Mouse (Mus musculus) neural tube, embryonic 12.5 days (tissue): Measurements from ENCODE around the gene Sertad1. TPM values are rescaled to one million over a fixed set of nuclear protein-coding genes. Genes with fewer than 3 reads are reported as not detected.
A peak's percentile ranks its signal among the peaks of the same experiment; 100 is the strongest.

Experiments used
- ATAC-seq: fragments of 200-750 bp; cut with Nextera tagmentation; 2 replicates; pipeline ENCODE4 v1.8.0; 2017; ENCODE audit warnings: low read depth, mild to moderate bottlenecking, moderate TSS enrichment, moderate library complexity; ENCODE audit not compliant: low FRiP score
- H3K27ac ChIP-seq: fragments of 300-500 bp; sonication (generic); 2 replicates; pipeline ENCODE4 v1.5.1; 2016
- H3K27me3 ChIP-seq: fragments of 300-500 bp; sonication (generic); replicated peaks from 2 replicates; pipeline ENCODE4 v1.6.1; 2016; ENCODE audit warnings: mild to moderate bottlenecking
- H3K36me3 ChIP-seq: fragments of 300-500 bp; sonication (generic); 2 replicates; pipeline ENCODE4 v1.6.1; 2016; ENCODE audit warnings: mild to moderate bottlenecking
- H3K4me1 ChIP-seq: fragments of 300-500 bp; sonication (generic); 2 replicates; pipeline ENCODE4 v1.6.1; 2016
- H3K4me2 ChIP-seq: fragments of 300-500 bp; sonication (generic); replicated peaks from 2 replicates; pipeline ENCODE4 v1.6.1; 2016; ENCODE audit warnings: mild to moderate bottlenecking
- H3K4me3 ChIP-seq: fragments of 300-500 bp; sonication (generic); 2 replicates; pipeline ENCODE4 v1.5.1; 2016
- H3K9ac ChIP-seq: fragments of 300-500 bp; sonication (generic); 2 replicates; pipeline ENCODE4 v1.6.1; 2016; ENCODE audit warnings: mild to moderate bottlenecking
- H3K9me3 ChIP-seq: fragments of 300-500 bp; sonication (generic); 2 replicates; pipeline ENCODE4 v1.6.1; 2016; ENCODE audit warnings: mild to moderate bottlenecking
- WGBS: fragments of 180-500 bp; shearing (Covaris S2); methylation state at CpG from one replicate; pipeline ENCODE4 v1.1.7; 2016; 5-methylcytosine and 5-hydroxymethylcytosine counted together
- polyA plus RNA-seq: library from polyadenylated mRNA; unstranded; fragments of >200 nt; fragmentation: Nextera tagmentation; extraction: Ambion mirVana; gene quantifications from 2 replicates; pipeline ENCODE4 v1.2.1, GENCODE M21; 2016

The Sertad1 gene
- polyA plus RNA-seq, 1 experiment from 2014 or later: 14.6 TPM

- no peak overlapping the region for H3K27ac ChIP-seq
- peaks cover 5% of the 10 kb centered on the region; the same call in 1 of the 2 replicates for H3K4me1 ChIP-seq
- H3K4me2 ChIP-seq: no peak overlapping the region
- H3K4me3 ChIP-seq: no peak overlapping the region
- no peak for ATAC-seq
- H3K9me3 ChIP-seq: no peaks in the 10 kb centered on the region
- H3K9ac ChIP-seq: no peak overlapping the region
- peaks cover 14% of the 10 kb centered on the region for H3K36me3 ChIP-seq
- WGBS: 96% methylated on average over 14 of the region's 14 CpGs
- H3K27me3 ChIP-seq: no peaks in the 10 kb centered on the region
Observed at GRCm38 (mm10) chr7:27476098-27476635, 10.5 kb upstream of the Sertad1 start.

GRCm38 (mm10) chr7:27478561-27478960 is 8.1 kb upstream of the Sertad1 start:
- no peak overlapping the region for H3K4me3 ChIP-seq
- H3K36me3 ChIP-seq: peaks cover 14% of the 10 kb centered on the region
- ATAC-seq: no peak
- H3K4me1 ChIP-seq: peaks cover 11% of the 10 kb centered on the region; the same call in 1 of the 2 replicates
- 86% methylated on average over 7 of the region's 7 CpGs for WGBS
- no peak overlapping the region for H3K27ac ChIP-seq
- H3K27me3 ChIP-seq: no peaks in the 10 kb centered on the region
- no peak overlapping the region for H3K9ac ChIP-seq
- H3K4me2 ChIP-seq: no peak overlapping the region
- no peaks in the 10 kb centered on the region for H3K9me3 ChIP-seq

- 64% methylated on average over 1 of the region's 1 CpGs for WGBS
- Histone ChIP-seq H3K4me2 (no peak overlapping the region), H3K4me3 (no peak overlapping the region), H3K4me1 (peaks cover 11% of the 10 kb centered on the region; the same call in 1 of the 2 replicates), H3K27me3 (no peaks in the 10 kb centered on the region), H3K27ac (no peak overlapping the region), H3K9me3 (no peaks in the 10 kb centered on the region), H3K9ac (no peak overlapping the region), H3K36me3 (peaks cover 14% of the 10 kb centered on the region)
- no peak for ATAC-seq
Observed at GRCm38 (mm10) chr7:27479750-27480149, 7.0 kb upstream of the Sertad1 start.

GRCm38 (mm10) chr7:27480506-27480905 is 6.2 kb upstream of the Sertad1 start:
- Histone ChIP-seq H3K36me3 (peaks cover 14% of the 10 kb centered on the region), H3K4me3 (no peak overlapping the region), H3K27me3 (no peaks in the 10 kb centered on the region), H3K4me1 (peaks cover 11% of the 10 kb centered on the region; the same call in 1 of the 2 replicates), H3K4me2 (no peak overlapping the region), H3K9me3 (no peaks in the 10 kb centered on the region), H3K9ac (no peak overlapping the region), H3K27ac (no peak overlapping the region)
- no peak for ATAC-seq
- 72% methylated on average over 3 of the region's 3 CpGs for WGBS

DNA sequence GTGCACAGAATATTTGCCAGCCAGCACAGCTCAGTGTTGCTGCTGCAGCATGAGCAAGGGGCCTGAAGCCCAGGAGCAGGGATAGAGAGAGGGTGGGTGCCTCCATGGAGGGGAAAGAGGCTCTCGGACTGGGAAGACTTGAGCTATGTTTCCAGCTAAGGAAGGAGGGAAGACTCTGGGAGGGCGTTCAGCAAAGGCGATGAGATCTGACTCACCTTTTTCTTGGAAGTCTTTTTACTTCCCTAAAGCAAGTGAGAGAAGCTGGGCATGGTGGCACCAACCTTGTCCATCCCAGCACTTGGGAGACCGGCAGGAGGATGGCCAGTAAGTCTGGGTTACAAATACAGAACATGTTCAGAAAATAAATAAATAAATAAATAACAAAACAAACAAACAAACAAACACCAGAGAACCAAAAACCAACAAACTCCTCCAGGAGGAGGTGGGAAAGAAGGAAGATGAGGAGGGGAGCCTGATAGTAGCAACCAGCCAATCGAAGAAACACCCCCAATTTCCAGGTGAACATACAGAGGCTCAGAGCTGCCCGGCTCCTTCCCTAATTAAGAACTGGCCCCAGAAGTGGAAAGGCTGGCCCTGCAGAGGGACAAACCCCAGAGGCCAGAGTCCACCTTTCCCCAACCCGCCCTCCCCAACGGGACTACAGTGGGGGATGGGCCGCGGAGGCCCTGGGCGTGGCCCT is 5.6 kb upstream of the Sertad1 start:
- Histone ChIP-seq H3K9ac (peak overlapping the region; percentile 49), H3K27ac (no peak overlapping the region), H3K4me1 (peaks cover 11% of the 10 kb centered on the region; the same call in 1 of the 2 replicates), H3K4me2 (peak overlapping the region; percentile 64), H3K9me3 (no peaks in the 10 kb centered on the region), H3K4me3 (peak overlapping the region; percentile 28), H3K36me3 (peaks cover 10% of the 10 kb centered on the region), H3K27me3 (no peaks in the 10 kb centered on the region)
- 12% methylated on average over 11 of the region's 11 CpGs for WGBS
- ATAC-seq: no peak

GRCm38 (mm10) chr7:27481627-27481969 is 5.1 kb upstream of the Sertad1 start:
- Histone ChIP-seq H3K9me3 (no peaks in the 10 kb centered on the region), H3K4me1 (peaks cover 13% of the 10 kb centered on the region; the same call in 1 of the 2 replicates), H3K9ac (peak overlapping the region; percentile 49), H3K36me3 (peaks cover 5% of the 10 kb centered on the region), H3K4me3 (peak overlapping the region; percentile 28), H3K27ac (no peak overlapping the region), H3K27me3 (no peaks in the 10 kb centered on the region), H3K4me2 (peak overlapping the region; percentile 64)
- peak; percentile 56 for ATAC-seq
- 0% methylated on average over 9 of the region's 12 CpGs for WGBS

DNA sequence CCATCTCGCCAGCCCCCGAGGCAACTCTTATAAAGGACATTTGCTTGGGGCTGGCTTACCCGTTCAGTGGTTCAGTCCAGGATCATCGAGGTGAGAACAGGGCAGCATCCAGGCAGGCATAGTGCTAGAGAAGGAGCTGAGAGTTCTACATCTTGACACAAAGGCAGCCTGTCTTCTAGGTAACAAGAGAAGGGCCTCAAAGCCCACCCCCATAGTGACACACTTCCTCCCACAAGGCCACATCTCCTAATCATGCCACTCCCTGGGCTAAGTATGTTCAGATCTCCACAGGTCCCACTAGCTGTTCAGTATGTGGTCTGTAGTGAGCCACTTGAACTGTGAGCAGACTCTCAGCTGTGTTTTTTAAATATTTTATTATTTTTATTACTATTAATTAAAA is 2.9 kb upstream of the Sertad1 start:
- Histone ChIP-seq H3K36me3 (no peaks in the 10 kb centered on the region), H3K27me3 (no peaks in the 10 kb centered on the region), H3K9me3 (no peaks in the 10 kb centered on the region), H3K27ac (no peak overlapping the region), H3K9ac (no peak overlapping the region), H3K4me2 (no peak overlapping the region), H3K4me1 (peaks cover 24% of the 10 kb centered on the region; the same call in 1 of the 2 replicates), H3K4me3 (no peak overlapping the region)
- no peak for ATAC-seq
- 83% methylated on average over 4 of the region's 4 CpGs for WGBS

GRCm38 (mm10) chr7:27486102-27486769 is 474 bp upstream of the Sertad1 start:
- WGBS: 5% methylated on average over 13 of the region's 13 CpGs
- Histone ChIP-seq H3K4me3 (peak overlapping the region; percentile 77), H3K9me3 (no peaks in the 10 kb centered on the region), H3K9ac (0 out of 2 replicates have a peak overlapping the region, but pooled peaks have one; percentile 26), H3K27me3 (no peaks in the 10 kb centered on the region), H3K36me3 (no peaks in the 10 kb centered on the region), H3K4me2 (peak overlapping the region; percentile 63), H3K27ac (no peak overlapping the region), H3K4me1 (peaks cover 29% of the 10 kb centered on the region)
- ATAC-seq: no peak

DNA sequence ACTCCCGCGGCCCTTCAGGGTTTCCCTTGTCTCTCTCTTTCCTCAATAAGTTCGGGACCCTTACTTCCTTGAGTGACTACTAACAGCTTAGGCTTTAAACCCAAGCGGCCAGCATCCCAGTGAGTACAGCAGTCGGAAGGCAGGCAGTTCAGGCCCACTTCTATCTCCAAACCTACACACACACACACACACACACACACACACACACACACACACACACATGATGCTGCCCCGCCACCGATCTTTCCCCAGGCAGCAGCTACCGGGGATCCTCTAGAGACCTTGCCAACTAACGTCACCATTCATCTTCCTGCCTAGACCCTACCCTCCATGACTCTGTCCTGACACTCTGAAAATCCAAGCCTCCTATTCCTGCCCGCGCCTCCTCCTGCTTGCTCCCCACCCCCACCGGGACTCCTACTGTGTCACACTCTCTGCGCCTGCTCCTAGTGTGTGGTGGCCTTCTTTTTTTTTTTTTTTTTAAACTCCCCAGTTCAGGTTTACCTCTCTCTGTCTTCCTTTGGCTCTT is 1.1 kb downstream of the Sertad1 start:
- under 1% methylated on average over 13 of the region's 13 CpGs for WGBS
- no peak overlapping the region for H3K27ac ChIP-seq
- H3K4me1 ChIP-seq: peaks cover 24% of the 10 kb centered on the region
- no peaks in the 10 kb centered on the region for H3K36me3 ChIP-seq
- ATAC-seq: peak; percentile 2; the same call in 1 of the 2 replicates
- peak overlapping the region; percentile 77 for H3K4me3 ChIP-seq
- H3K4me2 ChIP-seq: peak overlapping the region; percentile 63
- H3K9ac ChIP-seq: peak overlapping the region; percentile 79
- no peaks in the 10 kb centered on the region for H3K9me3 ChIP-seq
- H3K27me3 ChIP-seq: no peaks in the 10 kb centered on the region

GRCm38 (mm10) chr7:27489270-27489869 is 2.7 kb downstream of the Sertad1 start:
- Histone ChIP-seq H3K4me2 (no peak overlapping the region), H3K4me1 (peaks cover 24% of the 10 kb centered on the region), H3K9me3 (no peaks in the 10 kb centered on the region), H3K4me3 (no peak overlapping the region), H3K9ac (no peak overlapping the region), H3K36me3 (no peaks in the 10 kb centered on the region), H3K27me3 (no peaks in the 10 kb centered on the region), H3K27ac (no peak overlapping the region)
- WGBS: 92% methylated on average over 25 of the region's 25 CpGs
- ATAC-seq: no peak

DNA sequence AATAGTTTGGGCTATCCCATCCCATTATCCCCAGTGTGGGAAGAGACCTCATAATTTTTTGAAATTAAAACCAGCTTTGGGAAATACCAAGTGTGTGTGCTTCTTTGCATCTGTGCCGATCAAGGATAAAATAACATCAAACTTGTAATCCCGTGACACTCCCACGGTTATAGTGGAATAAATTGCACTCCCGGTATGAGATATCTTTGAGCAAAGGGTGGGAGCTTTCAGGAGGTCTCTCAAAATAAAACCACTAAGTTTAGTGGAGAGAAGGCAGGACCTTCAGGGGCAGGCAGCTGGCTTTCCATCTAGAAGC is 3.5 kb downstream of the Sertad1 start:
- Histone ChIP-seq H3K4me3 (0 out of 2 replicates have a peak overlapping the region, but pooled peaks have one; percentile 34), H3K4me1 (peaks cover 24% of the 10 kb centered on the region), H3K27me3 (no peaks in the 10 kb centered on the region), H3K27ac (no peak overlapping the region), H3K36me3 (no peaks in the 10 kb centered on the region), H3K9ac (peak overlapping the region; percentile 67), H3K9me3 (no peaks in the 10 kb centered on the region), H3K4me2 (peak overlapping the region; percentile 67)
- ATAC-seq: no peak
- 46% methylated on average over 4 of the region's 4 CpGs for WGBS
